Mouse (Mus musculus): ENCODE data around the gene Pitpna.
"Not testable (repeated sequence)": the region's sequence is repeated elsewhere in the genome, so short reads cannot be mapped to it uniquely, and the experiment has no call there.

Pitpna gene

DNA sequence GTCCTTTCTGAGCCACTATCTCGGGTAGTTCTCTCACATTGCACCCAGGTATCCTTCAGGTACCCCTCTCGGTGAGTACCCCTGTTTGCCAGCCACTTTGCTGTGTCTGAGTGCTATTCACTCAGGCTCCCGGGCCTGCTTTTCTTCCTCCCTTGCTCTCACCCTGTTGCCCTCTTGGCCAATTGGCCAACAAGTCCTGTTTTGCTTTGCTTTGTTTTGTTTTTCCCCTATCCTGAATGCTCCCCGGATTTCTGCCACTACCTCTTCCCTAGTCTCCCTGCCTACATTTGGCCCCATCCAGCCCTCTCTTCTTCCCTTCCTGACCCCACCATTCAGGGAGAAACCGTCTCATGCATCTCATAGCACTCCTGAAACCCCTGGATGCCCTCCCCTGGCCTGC is 1.9 kb upstream of the Pitpna start:
- peak in 1 of 2 experiments; percentile 41 for DNase-seq (ENCODE audit: inconsistent age in 2 of 2, low spot score in 1 of 2)

DNA sequence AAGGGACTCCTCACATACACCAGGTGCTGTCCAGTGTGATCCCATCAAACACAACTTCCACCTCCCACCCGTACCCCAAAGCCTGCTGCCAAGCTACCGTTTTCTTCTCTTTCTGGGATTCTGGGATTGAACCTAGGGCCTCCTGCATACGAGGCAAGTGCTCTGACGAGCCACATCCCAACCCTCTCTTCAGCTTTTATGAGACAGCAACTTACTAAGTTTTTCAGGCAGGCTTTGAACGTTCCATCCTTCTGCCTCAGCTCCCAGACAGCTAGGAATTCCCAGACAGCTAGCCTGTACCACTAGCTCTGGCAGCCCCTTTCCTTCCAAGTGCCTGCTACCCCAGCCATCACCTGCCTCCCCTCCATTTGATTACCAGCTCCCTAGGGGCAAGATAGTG is 934 bp upstream of the Pitpna start:
- DNase-seq (ENCODE audit: inconsistent age in 2 of 2, low spot score in 1 of 2) = peak in 1 of 2 experiments; percentile 35

DNA sequence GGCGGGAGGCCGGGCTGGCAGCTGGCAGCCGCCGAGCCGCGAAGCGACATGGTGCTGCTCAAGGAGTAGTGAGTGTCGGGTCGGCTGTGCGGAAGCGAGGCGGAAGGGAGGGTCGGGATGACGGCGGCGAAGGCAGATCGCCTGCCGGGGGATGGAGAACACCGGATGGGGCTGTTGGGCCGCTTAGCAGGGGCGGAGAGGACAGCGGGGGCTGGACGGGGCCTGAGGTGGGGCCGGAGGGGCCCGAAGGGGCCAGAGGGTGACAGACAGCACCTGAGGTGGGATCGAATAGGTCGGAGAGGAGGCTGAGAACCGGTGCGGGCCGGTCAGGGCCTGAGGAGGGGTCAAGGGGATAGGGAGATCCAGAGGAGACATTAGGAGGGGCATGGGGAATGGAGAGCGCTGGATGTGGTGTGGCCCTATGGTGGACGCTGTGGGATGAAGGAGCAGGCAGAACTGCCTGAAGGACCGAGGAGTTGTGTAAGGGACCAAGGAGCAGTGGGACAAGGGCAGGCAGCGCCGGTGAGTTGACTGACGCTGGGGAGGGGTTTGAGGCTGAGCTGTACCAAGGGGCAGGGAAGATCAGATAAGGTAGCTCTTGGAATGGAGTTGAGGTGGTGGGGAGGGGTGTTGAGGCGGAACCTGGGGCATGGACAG is 516 bp downstream of the Pitpna start:
- DNase-seq (ENCODE audit: inconsistent age in 2 of 2, low spot score in 1 of 2) = peak in 1 of 2 experiments; percentile 81

DNA sequence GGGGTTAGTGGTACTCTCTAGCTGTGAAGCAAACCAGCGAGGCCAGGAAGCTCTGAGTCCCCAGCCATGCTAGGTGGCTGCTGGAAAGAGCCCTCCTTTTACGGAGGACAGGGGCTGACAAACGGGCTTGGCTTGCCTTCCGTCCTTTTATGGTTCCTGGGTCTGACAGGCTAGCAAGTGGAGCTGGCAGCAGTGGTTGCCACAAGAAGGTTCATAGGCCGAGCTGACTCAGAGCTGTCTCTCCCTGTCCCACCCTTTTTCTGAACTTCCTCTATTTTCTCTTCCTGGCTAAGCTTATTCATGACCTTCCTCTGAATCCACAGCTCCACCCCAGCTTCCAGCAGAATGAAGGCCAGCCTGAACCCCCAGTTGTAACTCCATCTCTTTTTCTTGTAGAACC is 4.7 kb downstream of the Pitpna start:
- peak; percentile 57 to 78 for DNase-seq (ENCODE audit: inconsistent age in 2 of 2, low spot score in 1 of 2)

DNA sequence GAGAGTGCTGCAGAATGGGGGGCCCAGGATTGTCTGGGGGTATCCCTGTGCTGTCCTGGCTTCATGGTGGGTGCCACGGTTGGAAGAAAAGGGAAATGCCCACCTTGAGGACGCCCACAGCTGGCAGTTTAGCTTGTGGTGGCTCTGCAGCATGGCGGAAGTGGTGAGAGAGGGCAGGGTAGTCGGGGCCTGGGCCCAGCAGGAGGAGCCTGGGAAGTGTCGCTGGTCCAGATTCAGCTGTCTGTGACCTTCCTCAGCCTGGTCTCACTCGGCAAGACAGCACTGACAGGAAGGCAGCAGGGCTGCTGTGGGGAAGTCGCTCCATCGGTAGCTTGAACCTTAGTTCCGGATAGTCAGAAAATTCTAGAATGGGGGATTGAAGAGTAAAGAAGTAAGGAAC is 6.5 kb downstream of the Pitpna start:
- peak in 1 of 2 experiments; percentile 53 for DNase-seq (ENCODE audit: inconsistent age in 2 of 2, low spot score in 1 of 2)

DNA sequence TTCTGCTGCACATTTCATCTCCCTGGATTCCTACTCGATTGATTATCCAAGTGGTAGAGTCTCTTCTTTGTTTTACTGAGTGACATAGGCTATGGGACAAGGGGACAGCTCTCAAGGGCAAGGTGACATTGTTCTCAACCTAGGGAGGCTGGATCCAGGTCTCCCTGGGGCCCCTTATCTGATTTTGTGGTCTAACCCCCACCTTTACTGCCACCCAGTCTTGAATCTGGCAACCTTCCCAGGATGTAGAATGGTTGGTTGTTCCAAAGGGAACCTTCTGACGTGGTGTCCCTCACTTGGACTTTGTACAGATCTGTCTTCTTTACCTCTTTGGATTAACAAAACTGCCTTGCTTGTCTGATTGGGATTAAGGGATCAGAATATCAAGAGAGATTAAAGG is 7.5 kb downstream of the Pitpna start:
- DNase-seq (ENCODE audit: inconsistent age in 2 of 2, low spot score in 1 of 2) = peak in 1 of 2 experiments; percentile 69

DNA sequence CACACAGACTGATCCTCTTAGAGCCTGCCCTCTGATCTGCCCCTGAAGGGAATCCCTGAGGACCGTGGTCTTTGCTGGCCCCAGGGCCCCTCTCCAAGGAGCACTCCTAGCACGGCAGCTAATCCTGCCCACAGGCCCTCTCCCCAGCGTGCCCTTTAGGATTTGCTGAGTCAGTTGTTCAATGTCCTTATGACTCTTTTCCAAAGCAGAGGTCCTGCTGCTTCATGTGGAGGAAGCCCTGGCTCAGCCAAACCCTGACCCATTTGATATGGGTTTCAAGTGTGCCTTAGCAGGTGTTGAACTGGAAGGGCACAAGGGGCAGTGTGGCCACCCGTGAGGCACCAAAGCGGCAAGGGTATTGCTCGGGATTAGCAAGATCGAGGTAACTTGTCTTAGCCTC is 7.9 kb downstream of the Pitpna start:
- DNase-seq (ENCODE audit: inconsistent age in 2 of 2, low spot score in 1 of 2) = peak in 1 of 2 experiments; percentile 70

DNA sequence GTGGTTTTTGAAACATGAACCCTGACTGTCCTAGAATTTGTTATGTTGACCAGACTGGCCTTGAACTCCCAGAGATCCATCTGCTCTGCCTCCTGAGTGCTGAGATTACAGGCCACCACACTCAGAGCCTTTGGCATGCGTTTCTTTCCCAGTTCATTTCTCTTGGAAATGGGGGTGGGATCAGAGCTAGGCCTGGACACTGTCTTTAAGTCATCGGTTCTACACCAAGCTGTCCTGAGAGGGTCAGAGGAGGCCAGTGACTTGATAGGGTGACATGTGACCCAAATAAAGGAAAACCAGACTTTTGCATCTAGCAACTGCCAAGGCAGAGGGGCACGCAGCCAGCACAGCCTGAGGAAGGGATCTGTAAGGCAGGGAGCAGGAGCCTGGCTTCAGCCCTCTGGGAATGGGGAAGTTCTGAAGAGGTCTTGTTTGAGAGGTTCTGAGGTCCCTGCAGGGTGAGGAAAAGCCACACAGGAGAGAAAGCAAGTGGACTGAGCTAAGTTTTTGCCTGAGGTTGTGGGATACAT is 8.9 kb downstream of the Pitpna start:
- DNase-seq (ENCODE audit: inconsistent age in 2 of 2, low spot score in 1 of 2) = peak in 1 of 2 experiments; percentile 78

DNA sequence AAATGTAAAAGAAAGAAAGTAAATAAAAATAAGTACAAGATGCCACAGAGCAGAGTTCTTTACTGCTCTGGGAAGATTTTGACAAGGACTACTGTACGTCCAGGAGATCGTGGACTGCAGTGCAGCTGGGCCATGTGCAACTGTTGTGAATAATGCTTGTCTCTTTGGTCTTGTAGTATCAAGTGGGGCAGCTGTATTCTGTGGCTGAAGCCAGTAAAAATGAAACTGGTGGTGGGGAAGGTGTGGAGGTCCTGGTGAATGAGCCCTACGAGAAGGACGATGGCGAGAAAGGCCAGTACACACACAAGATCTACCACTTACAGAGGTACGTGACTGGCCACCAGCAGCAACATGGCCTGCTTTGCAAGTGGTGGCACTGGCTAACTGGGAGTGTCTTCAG is 10.1 kb downstream of the Pitpna start:
- no peak for DNase-seq (ENCODE audit: inconsistent age in 2 of 2, low spot score in 1 of 2)

DNA sequence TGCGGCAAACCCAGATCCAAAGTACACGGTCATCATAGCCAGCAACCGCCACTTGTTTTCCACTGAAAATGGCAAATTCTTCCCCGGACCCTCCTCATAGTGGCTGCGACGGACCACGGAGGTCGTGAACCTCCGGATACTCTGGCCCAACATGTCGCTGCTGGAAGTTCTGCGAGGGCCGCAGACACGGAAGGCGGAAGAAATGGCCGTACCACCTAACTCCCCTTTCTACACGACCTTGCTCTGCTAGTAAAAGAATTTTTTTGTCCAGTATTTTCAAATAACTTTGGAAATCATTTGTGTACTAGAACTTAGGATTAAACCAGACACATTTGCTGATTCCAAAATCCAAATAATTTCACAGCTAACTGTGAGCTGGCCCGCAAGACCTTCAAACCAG is 11.9 kb downstream of the Pitpna start:
- DNase-seq (ENCODE audit: inconsistent age in 2 of 2, low spot score in 1 of 2) = not testable (repeated sequence)

DNA sequence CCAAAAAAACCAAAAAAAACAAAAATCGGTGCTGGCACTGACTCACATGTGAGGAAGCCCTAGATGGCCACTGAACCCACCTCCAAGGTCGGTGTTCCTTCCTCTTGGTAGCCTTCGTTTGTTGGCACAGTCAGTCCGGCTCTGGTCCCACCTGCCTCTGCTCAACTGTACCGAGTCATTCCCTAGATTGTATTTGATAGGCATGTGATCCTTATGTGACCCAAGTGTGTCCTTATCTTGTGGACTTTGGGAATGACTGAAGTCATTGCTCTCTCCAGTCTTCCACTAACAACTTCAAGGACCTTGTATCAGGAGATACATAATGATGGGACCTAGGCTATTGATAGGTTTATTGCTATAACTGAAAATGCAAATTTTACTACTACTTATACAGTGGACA is 16.9 kb downstream of the Pitpna start:
- DNase-seq (ENCODE audit: inconsistent age in 2 of 2, low spot score in 1 of 2) = no peak

DNA sequence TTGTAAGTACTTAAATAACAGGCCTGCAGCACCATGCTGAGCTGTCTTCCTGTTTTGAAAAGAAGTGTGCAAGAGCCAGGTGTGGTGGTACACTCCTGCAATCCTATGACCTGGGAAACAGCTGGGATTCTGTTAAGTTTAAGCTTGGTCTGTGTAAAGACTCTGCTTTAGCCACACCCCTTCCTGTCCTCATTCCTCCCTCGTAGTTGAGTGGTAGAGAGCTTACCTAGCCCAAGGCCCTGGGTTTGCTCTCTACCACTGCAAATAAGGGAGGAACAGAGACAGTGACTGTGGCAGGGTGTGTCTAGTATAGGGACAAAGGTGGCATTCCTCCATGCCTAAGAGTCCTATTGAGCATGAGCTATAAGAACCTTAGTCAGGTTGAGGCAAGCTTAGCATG is 17.4 kb downstream of the Pitpna start:
- DNase-seq (ENCODE audit: inconsistent age in 2 of 2, low spot score in 1 of 2) = no peak

DNA sequence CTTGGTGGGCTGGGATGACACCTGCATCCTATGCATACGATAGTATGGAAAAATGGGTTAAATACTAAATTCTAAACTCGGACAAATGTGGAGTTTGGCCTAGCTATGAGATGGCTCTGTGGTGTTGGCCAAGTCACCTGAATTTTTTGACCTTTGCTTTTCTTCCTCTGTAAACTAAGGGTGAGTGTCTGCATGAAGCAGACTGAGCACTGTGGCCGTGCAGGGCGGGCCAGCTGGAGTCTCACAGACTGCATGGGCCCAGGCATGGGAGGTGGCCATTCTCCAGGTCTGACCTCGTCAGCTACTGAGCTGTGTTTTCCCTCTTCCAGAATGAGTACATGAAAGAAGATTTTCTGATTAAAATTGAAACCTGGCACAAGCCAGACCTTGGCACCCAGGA is 20.9 kb downstream of the Pitpna start:
- no peak for DNase-seq (ENCODE audit: inconsistent age in 2 of 2, low spot score in 1 of 2)

DNA sequence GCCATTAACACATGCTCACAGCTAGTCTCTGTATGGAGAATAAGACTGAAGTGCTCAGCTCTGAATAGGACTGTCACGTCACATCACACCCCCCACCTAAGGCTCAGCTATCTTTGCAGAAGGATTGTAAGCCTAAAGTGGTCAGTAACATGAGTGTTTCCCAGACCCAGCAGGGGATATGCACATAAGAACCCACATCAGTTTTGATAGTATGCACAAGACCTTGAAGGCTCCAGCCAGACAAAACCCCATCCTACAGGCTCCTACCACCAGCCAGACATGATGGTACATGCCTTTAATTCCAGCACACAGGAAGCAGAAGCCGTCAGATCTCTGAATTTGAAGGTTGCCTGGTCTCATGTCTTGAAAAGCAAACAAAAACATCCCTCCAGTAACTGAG is 22.1 kb downstream of the Pitpna start:
- no peak for DNase-seq (ENCODE audit: inconsistent age in 2 of 2, low spot score in 1 of 2)

DNA sequence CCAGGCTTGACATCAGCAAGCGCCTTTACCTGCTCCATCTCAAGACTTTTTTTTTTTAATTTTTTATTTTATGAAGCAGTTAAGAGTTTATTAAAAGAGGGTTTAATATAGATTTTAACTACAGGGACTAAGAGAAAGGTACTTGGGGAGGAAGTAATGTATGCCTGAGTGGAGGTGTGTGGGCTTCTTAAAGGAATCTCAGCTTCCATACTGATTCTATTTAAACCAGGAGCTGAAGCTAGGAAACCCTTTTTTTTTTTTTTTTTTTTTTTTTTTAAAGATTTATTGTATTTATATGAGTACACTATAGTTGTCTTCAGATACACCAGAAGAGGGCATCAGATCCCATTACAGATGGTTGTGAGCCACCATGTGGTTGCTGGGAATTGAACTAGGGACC is 26.9 kb downstream of the Pitpna start:
- no peak for DNase-seq (ENCODE audit: inconsistent age in 2 of 2, low spot score in 1 of 2)

DNA sequence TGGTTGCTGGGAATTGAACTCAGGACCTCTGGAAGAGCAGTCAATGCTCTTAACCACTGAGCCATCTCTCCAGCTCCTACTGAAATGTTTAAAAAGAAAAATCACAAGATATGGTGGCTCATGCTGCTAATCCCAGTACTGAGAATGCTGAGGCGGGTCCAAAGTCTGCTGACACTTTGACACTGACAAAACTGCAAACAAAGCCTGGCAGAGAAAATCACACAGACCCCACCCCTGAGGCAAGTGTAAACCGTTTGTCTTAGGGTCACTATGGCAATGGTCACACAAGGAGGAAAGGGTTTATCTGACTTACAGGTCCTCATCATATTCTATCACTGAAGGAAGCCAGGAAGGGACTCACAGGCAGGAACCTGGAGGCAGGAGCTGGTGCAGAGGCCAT is 27.7 kb downstream of the Pitpna start:
- DNase-seq (ENCODE audit: inconsistent age in 2 of 2, low spot score in 1 of 2) = no peak

DNA sequence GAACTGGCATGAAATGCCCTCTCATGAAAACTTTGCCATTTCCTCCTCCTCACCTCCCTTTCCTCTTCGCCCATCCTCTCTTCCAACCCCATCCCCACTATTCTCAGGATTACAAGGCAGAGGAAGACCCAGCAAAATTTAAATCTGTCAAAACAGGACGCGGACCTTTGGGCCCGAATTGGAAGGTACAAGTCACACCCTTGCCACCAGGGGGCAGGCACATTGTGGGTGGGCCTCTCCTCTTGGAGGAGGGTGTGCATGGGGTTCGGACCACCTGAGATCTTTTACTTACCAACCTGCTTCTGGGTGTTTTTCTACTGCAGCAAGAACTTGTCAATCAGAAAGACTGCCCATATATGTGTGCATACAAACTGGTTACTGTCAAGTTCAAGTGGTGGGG is 31.2 kb downstream of the Pitpna start:
- DNase-seq (ENCODE audit: inconsistent age in 2 of 2, low spot score in 1 of 2) = peak in 1 of 2 experiments; percentile 64

DNA sequence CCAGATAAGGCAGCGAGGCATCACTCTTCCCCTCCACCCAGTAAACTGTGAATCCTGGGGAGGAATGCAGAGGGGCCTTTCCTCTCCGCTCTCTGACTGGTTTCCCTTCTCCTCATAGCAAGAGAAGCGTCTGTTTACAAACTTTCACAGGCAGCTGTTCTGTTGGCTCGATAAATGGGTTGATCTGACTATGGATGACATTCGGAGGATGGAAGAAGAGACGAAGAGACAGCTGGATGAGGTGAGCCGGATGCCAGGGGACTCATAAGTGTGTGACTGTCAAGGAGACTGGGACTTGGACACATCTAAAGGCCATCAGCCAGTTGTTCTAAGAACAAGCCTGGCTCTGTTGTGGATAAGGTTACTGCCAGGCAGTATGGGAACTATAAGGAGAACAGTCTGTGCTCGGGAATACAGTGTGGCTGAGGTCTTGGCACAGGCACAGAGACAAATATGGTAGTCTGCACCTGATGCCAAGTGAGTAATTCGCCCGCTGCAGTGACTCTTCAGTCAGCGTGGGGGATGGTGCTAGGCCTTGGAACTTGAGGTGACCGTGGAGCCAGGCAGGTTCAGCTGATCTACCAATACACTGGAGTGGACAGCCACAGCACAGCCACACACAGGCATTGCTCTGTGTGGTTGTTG is 32.4 kb downstream of the Pitpna start:
- peak; percentile 91 to 94 for DNase-seq (ENCODE audit: inconsistent age in 2 of 2, low spot score in 1 of 2)

DNA sequence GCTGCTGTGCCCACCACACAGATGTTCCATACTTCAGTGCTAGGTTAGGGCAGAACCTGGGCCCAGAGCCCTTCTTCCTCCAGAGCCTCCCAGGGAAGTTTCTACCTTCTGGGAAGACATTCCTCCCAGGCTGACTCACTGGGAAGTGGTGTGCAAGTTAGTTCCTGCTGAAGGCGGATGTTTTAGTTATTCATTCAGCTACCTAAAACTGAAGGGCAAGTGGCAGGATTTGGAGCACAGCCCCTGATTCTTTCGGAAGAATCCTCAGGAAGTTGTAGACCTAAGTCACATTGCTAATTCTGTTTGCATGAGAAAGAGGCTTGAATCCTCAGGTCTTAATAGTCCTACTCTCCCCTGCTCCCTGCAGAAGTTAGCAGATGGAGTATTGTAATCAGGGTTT is 33.5 kb downstream of the Pitpna start:
- DNase-seq (ENCODE audit: inconsistent age in 2 of 2, low spot score in 1 of 2) = peak in 1 of 2 experiments; percentile 62

DNA sequence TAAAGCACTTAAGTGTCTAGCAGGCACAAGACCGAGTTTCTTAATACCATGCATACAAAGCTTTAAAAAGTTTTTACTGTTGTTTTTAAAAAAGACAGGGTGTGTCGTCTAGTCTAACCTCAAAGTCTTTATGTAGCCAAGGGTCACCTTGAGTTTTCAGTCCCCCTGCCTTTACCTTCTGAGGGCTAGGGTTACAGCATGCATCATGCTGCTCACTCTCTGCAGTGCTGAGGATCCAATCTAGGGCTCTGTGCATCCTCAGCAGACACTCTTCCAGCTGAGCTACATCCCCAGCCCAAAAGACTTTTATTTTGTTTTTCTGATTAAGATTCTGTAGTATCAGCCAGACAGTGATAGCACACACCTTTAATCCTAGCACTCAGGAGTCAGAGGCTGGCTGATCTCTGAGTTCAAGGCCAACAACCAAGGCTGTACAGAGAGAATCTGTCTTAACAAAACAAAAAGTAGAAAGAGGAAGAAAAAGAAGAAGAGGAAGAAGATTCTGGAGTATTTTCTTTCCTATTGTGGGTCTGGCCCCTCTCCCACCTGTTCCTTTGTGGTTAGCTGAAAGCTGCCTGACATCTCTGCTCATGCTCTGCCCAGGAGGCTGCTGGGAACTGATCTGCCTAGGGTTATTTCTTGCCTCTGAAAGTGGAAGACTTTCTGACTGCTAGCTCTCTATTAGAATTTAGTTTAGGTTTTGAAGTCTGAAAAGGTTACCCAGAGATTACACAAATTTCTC is 34.9 kb downstream of the Pitpna start:
- peak in 1 of 2 experiments; percentile 56 for DNase-seq (ENCODE audit: inconsistent age in 2 of 2, low spot score in 1 of 2)

DNA sequence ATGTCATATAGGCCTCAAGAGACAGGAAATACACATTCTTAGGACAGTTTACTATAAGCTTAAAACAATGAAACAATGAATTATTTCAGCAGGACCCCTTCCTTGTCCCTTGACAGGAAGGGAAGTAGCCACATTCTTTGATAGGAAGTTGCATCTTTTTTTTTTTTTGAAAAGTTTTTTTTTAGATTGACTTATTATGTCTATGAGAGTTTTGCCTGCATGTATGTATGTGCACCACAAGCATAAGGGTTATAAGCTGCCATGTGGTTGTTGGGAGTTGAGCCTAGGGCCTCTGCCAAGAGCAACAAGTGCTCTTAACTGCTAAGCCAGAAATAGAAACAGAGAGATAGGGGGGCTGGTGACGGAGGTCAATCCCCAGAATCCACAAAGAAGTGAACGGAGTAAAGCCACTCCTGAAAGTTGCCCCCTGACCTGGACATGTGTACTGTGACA is 36.2 kb downstream of the Pitpna start:
- DNase-seq (ENCODE audit: inconsistent age in 2 of 2, low spot score in 1 of 2) = peak in 1 of 2 experiments; percentile 68

DNA sequence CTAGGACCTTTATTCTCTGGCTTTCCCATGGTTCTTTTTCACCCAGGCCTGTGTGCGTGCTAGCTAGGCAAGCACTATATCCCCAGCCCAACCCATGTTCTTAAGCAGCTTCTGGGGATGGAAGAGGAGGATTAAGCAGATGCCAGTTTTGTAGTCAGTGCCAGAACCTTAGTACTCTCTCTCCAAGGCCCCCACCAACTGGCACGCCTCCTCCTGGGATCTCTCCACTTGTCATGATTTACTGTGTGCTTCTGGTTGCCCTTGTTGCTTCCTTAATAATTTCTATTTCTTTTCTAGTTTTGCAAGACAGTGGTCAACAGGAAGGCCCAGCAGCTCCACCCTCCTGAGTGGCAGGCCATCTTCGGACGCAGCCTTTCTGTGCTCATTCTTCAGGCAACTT is 37.9 kb downstream of the Pitpna start:
- peak; percentile 67 to 84 for DNase-seq (ENCODE audit: inconsistent age in 2 of 2, low spot score in 1 of 2)
